Mouse (Mus musculus) kidney, embryonic 14.5 days (tissue): ENCODE results near the gene Fgf14. TPM values are rescaled to one million over a fixed set of nuclear protein-coding genes. Genes with fewer than 3 reads are reported as not detected.
"Not testable (repeated sequence)": the region's sequence is repeated elsewhere in the genome, so short reads cannot be mapped to it uniquely, and the experiment has no call there.

Experiments used
- ATAC-seq: fragments of 200-750 bp; cut with Nextera tagmentation; 2 replicates; pipeline ENCODE4 v1.8.0; 2017; ENCODE audit warnings: moderate number of reproducible peaks, mild to moderate bottlenecking, moderate TSS enrichment, moderate library complexity; ENCODE audit not compliant: low FRiP score, low TSS enrichment
- H3K27ac ChIP-seq: fragments of 300-500 bp; sonication (generic); 2 replicates; pipeline ENCODE4 v1.5.1; 2014; ENCODE audit warnings: low read depth, mild to moderate bottlenecking, low read length, moderate library complexity, mixed read lengths
- H3K27me3 ChIP-seq: fragments of 300-500 bp; sonication (generic); 2 replicates; pipeline ENCODE4 v1.6.1; 2014; ENCODE audit warnings: mild to moderate bottlenecking, low read length; ENCODE audit not compliant: control insufficient read depth, insufficient read depth
- H3K36me3 ChIP-seq: fragments of 300-500 bp; sonication (generic); 2 replicates; pipeline ENCODE4 v1.6.1; 2014; ENCODE audit warnings: low read length, mixed read lengths; ENCODE audit not compliant: control insufficient read depth, insufficient read depth
- H3K4me1 ChIP-seq: fragments of 300-500 bp; sonication (generic); 2 replicates; pipeline ENCODE4 v1.6.1; 2014; ENCODE audit warnings: low read length, mixed read lengths; ENCODE audit not compliant: control insufficient read depth, insufficient read depth
- H3K4me2 ChIP-seq: fragments of 300-500 bp; sonication (generic); replicated peaks from 2 replicates; pipeline ENCODE4 v1.6.1; 2014; ENCODE audit warnings: low read depth, mild to moderate bottlenecking, low read length
- H3K4me3 ChIP-seq: fragments of 300-500 bp; sonication (generic); 2 replicates; pipeline ENCODE4 v1.5.1; 2014; ENCODE audit warnings: mild to moderate bottlenecking, low read length
- H3K9ac ChIP-seq: fragments of 300-500 bp; sonication (generic); 2 replicates; pipeline ENCODE4 v1.6.1; 2014; ENCODE audit warnings: low read depth, mild to moderate bottlenecking, low read length, moderate library complexity
- H3K9me3 ChIP-seq: fragments of 300-500 bp; sonication (generic); 2 replicates; pipeline ENCODE4 v1.6.1; 2016; ENCODE audit warnings: low read length; ENCODE audit not compliant: control insufficient read depth
- WGBS: fragments of 180-500 bp; shearing (Covaris S2); extraction: QIAGEN DNeasy Blood & Tissue Kit; methylation state at CpG from one replicate; pipeline ENCODE4 v1.1.7; 2014; 5-methylcytosine and 5-hydroxymethylcytosine counted together
- polyA plus RNA-seq: library from polyadenylated mRNA; unstranded; fragments of >200 nt; fragmentation: Nextera tagmentation; extraction: Ambion mirVana; gene quantifications from 2 replicates; pipeline ENCODE4 v1.2.1, GENCODE M21; 2014

Gene Fgf14
- polyA plus RNA-seq, 1 experiment from 2014 or later, result 0.12 TPM

GRCm38 (mm10) chr14:124613473-124613872 is 63.5 kb downstream of the Fgf14 start:
- Histone ChIP-seq H3K9me3 (no peaks in the 10 kb centered on the region), H3K4me2 (no peak overlapping the region), H3K27ac (no peak overlapping the region), H3K36me3 (no peaks in the 10 kb centered on the region), H3K4me1 (no peaks in the 10 kb centered on the region), H3K4me3 (no peak overlapping the region), H3K27me3 (no peaks in the 10 kb centered on the region), H3K9ac (no peak overlapping the region)
- WGBS, result 62% methylated on average over 2 of the region's 2 CpGs
- ATAC-seq, result no peak

GRCm38 (mm10) chr14:124606036-124606711 is 70.8 kb downstream of the Fgf14 start:
- no peak overlapping the region for H3K27ac ChIP-seq
- no peaks in the 10 kb centered on the region for H3K27me3 ChIP-seq
- H3K4me1 ChIP-seq, result no peaks in the 10 kb centered on the region
- no peaks in the 10 kb centered on the region for H3K36me3 ChIP-seq
- no peak overlapping the region for H3K4me2 ChIP-seq
- ATAC-seq, result no peak
- H3K9ac ChIP-seq, result no peak overlapping the region
- no peak overlapping the region for H3K4me3 ChIP-seq
- no peaks in the 10 kb centered on the region for H3K9me3 ChIP-seq
- 95% methylated on average over 2 of the region's 2 CpGs for WGBS

GRCm38 (mm10) chr14:124605031-124605743 is 71.7 kb downstream of the Fgf14 start:
- H3K36me3 ChIP-seq, result no peaks in the 10 kb centered on the region
- H3K4me2 ChIP-seq, result no peak overlapping the region
- no peak overlapping the region for H3K27ac ChIP-seq
- H3K4me3 ChIP-seq, result no peak overlapping the region
- no peaks in the 10 kb centered on the region for H3K4me1 ChIP-seq
- no peak overlapping the region for H3K9ac ChIP-seq
- ATAC-seq, result no peak
- no peaks in the 10 kb centered on the region for H3K9me3 ChIP-seq
- H3K27me3 ChIP-seq, result no peaks in the 10 kb centered on the region
- WGBS, result 83% methylated on average over 1 of the region's 1 CpGs

GRCm38 (mm10) chr14:124576571-124576970 is 100.4 kb downstream of the Fgf14 start:
- no peak overlapping the region for H3K4me2 ChIP-seq
- ATAC-seq, result no peak
- H3K27me3 ChIP-seq, result no peaks in the 10 kb centered on the region
- H3K4me3 ChIP-seq, result no peak overlapping the region
- H3K4me1 ChIP-seq, result no peaks in the 10 kb centered on the region
- H3K36me3 ChIP-seq, result no peaks in the 10 kb centered on the region
- H3K27ac ChIP-seq, result no peak overlapping the region
- H3K9ac ChIP-seq, result no peak overlapping the region
- WGBS, result 70% methylated on average over 1 of the region's 1 CpGs
- no peaks in the 10 kb centered on the region for H3K9me3 ChIP-seq

GRCm38 (mm10) chr14:124575130-124575885 is 101.6 kb downstream of the Fgf14 start:
- Histone ChIP-seq H3K4me3 (no peak overlapping the region), H3K9me3 (no peaks in the 10 kb centered on the region), H3K4me1 (no peaks in the 10 kb centered on the region), H3K27me3 (no peaks in the 10 kb centered on the region), H3K4me2 (no peak overlapping the region), H3K36me3 (no peaks in the 10 kb centered on the region), H3K9ac (no peak overlapping the region), H3K27ac (no peak overlapping the region)
- ATAC-seq, result no peak
- 44% methylated on average over 1 of the region's 1 CpGs for WGBS

- Histone ChIP-seq H3K27ac (no peak overlapping the region), H3K9ac (no peak overlapping the region), H3K4me2 (no peak overlapping the region), H3K9me3 (no peaks in the 10 kb centered on the region), H3K27me3 (no peaks in the 10 kb centered on the region), H3K4me1 (no peaks in the 10 kb centered on the region), H3K36me3 (no peaks in the 10 kb centered on the region), H3K4me3 (no peak overlapping the region)
- WGBS, result 86% methylated on average over 1 of the region's 1 CpGs
- ATAC-seq, result no peak
These were observed 110.5 kb downstream of the Fgf14 start for GRCm38 (mm10) chr14:124566445-124566844.

- Histone ChIP-seq H3K9ac (no peak overlapping the region), H3K4me1 (no peaks in the 10 kb centered on the region), H3K4me2 (no peak overlapping the region), H3K36me3 (no peaks in the 10 kb centered on the region), H3K4me3 (no peak overlapping the region), H3K9me3 (no peaks in the 10 kb centered on the region), H3K27ac (no peak overlapping the region), H3K27me3 (no peaks in the 10 kb centered on the region)
- WGBS, result 79% methylated on average over 4 of the region's 4 CpGs
- ATAC-seq, result no peak
These were observed 115.4 kb downstream of the Fgf14 start for GRCm38 (mm10) chr14:124561544-124561943.

GRCm38 (mm10) chr14:124536106-124536505 is 140.8 kb downstream of the Fgf14 start:
- no peaks in the 10 kb centered on the region for H3K36me3 ChIP-seq
- 48% methylated on average over 3 of the region's 3 CpGs for whole genome bisulfite sequencing
- H3K4me3 ChIP-seq, result no peak overlapping the region
- no peak overlapping the region for H3K4me2 ChIP-seq
- no peak overlapping the region for H3K27ac ChIP-seq
- H3K4me1 ChIP-seq, result no peaks in the 10 kb centered on the region
- no peak overlapping the region for H3K9ac ChIP-seq
- H3K27me3 ChIP-seq, result no peaks in the 10 kb centered on the region
- H3K9me3 ChIP-seq, result no peaks in the 10 kb centered on the region
- ATAC-seq, result no peak

- H3K4me1 ChIP-seq, H3K4me3 ChIP-seq, H3K27me3 ChIP-seq, ATAC-seq, H3K9me3 ChIP-seq, H3K4me2 ChIP-seq, H3K9ac ChIP-seq, H3K36me3 ChIP-seq, H3K27ac ChIP-seq: not testable (repeated sequence)
- 73% methylated on average over 2 of the region's 2 CpGs for WGBS
These were observed 141.6 kb downstream of the Fgf14 start for GRCm38 (mm10) chr14:124535376-124535775.
